In genomic region chr5:137285045-137285444, GRCm38 (mm10) we compare ENCODE assay signal across 10 mouse cellular contexts. TPM values are rescaled to one million over a fixed set of nuclear protein-coding genes. Genes with fewer than 3 reads are reported as not detected.
DNase-seq lines count a peak whose midpoint lies in the region; ATAC-seq and TF ChIP-seq lines count a peak whose summit lies in the region.
"Had no signal": no experiment of that assay in that cellular context is flagged by ENCODE, and none has a peak within 500 bp of the region (broad histone marks: within the 10 kb centered on the region; RNA-seq: fewer than 3 reads in every experiment).

No protein-coding gene starts in this region.

- ATAC-seq in stomach, postnatal 0 days (ENCODE audit: low FRiP score, low TSS enrichment) = no peak
- no peak for ATAC-seq in forebrain, embryonic 14.5 days

- peak; percentile 52 for TF ChIP-seq CTCF in cortical plate, adult 2 months (IDR thresholded peaks at IDR 0.05; ENCODE audit: extremely low read depth, insufficient read depth, low read length)
- TF ChIP-seq CTCF in stomach, postnatal 0 days (IDR thresholded peaks at IDR 0.05; ENCODE audit: low read depth) = peak; percentile 79

- H3K4me3 ChIP-seq in cortical plate, adult 2 months (ENCODE audit: insufficient read depth, low read length) = no peak overlapping the region
- no peak overlapping the region for H3K4me3 ChIP-seq in stomach, postnatal 0 days (ENCODE audit: low read depth, low read length)
- H3K4me3 ChIP-seq in forebrain, embryonic 14.5 days (ENCODE audit: low read depth, low read length) = no peak overlapping the region
- H3K4me3 ChIP-seq: hindbrain, embryonic 15.5 days; myocyte had no signal

- H3K9me3 ChIP-seq in stomach, postnatal 0 days (ENCODE audit: control insufficient read depth, low read length) = no peaks in the 10 kb centered on the region
- H3K9me3 ChIP-seq in forebrain, embryonic 14.5 days (replicated peaks; ENCODE audit: control insufficient read depth, low read length) = no peaks in the 10 kb centered on the region
- H3K9me3 ChIP-seq: hindbrain, embryonic 15.5 days had no signal

- no peak for TF ChIP-seq POLR2A in cortical plate, adult 2 months (IDR thresholded peaks at IDR 0.05; ENCODE audit: extremely low read depth, insufficient read depth, low read length)

- H3K4me1 ChIP-seq in cortical plate, adult 2 months (ENCODE audit: control insufficient read depth, insufficient read depth, low read length) = no peaks in the 10 kb centered on the region
- H3K4me1 ChIP-seq in stomach, postnatal 0 days (replicated peaks; ENCODE audit: control insufficient read depth, insufficient read depth) = peaks cover 10% of the 10 kb centered on the region
- H3K4me1 ChIP-seq in forebrain, embryonic 14.5 days (ENCODE audit: control insufficient read depth, insufficient read depth, low read length) = peaks cover 10% of the 10 kb centered on the region; the same call in 1 of the 2 replicates

- H3K9ac ChIP-seq in stomach, postnatal 0 days (ENCODE audit: low read length) = no peak overlapping the region
- no peak overlapping the region for H3K9ac ChIP-seq in forebrain, embryonic 14.5 days (ENCODE audit: low read length)
- H3K9ac ChIP-seq: hindbrain, embryonic 15.5 days had no signal

- no peak overlapping the region for H3K27ac ChIP-seq in cortical plate, adult 2 months (ENCODE audit: insufficient read depth, low read length)
- no peak overlapping the region for H3K27ac ChIP-seq in stomach, postnatal 0 days (replicated peaks)
- H3K27ac ChIP-seq in forebrain, embryonic 14.5 days (ENCODE audit: low read depth, low read length) = no peak overlapping the region
- H3K27ac ChIP-seq: hindbrain, embryonic 15.5 days had no signal

- TF ChIP-seq EP300 in stomach, postnatal 0 days (optimal IDR thresholded peaks at IDR 0.05) = no peak

- no peaks in the 10 kb centered on the region; the same call in 1 of the 2 replicates for H3K27me3 ChIP-seq in stomach, postnatal 0 days (ENCODE audit: control insufficient read depth, insufficient read depth, low read length)
- H3K27me3 ChIP-seq in forebrain, embryonic 14.5 days (replicated peaks; ENCODE audit: control insufficient read depth, insufficient read depth, low read length) = peaks cover 25% of the 10 kb centered on the region; the same call in 1 of the 2 replicates

- H3K4me2 ChIP-seq in stomach, postnatal 0 days (replicated peaks; ENCODE audit: low read depth) = no peak overlapping the region
- no peak overlapping the region for H3K4me2 ChIP-seq in forebrain, embryonic 14.5 days (ENCODE audit: low read length)

- DNase-seq in kidney, adult 18-20 months = peak; percentile 45
- no peak for DNase-seq in kidney, adult 11 months
- DNase-seq in 416B (ENCODE audit: low read depth) (peak; percentile 79), MN1 (ENCODE audit: low spot score) (peak; percentile 66)
- DNase-seq in stomach, postnatal 0 days (ENCODE audit: low spot score) = peak; percentile 69
- no peak for DNase-seq in forebrain, embryonic 14.5 days (ENCODE audit: low spot score)
- DNase-seq in left cerebral cortex, adult 9 months (ENCODE audit: low spot score in 2 of 2) = no peak

- no peaks in the 10 kb centered on the region for H3K36me3 ChIP-seq in stomach, postnatal 0 days (ENCODE audit: control insufficient read depth, insufficient read depth, low read length)
- H3K36me3 ChIP-seq in forebrain, embryonic 14.5 days (ENCODE audit: control insufficient read depth, insufficient read depth, low read length) = no peaks in the 10 kb centered on the region
- H3K36me3 ChIP-seq: hindbrain, embryonic 15.5 days had no signal

- WGBS in stomach, postnatal 0 days = 61% methylated on average over 5 of the region's 5 CpGs
- WGBS in forebrain, embryonic 14.5 days = 67% methylated on average over 5 of the region's 5 CpGs

RNA-seq across cellular contexts. Expression of gene Ache, which starts 2.3 kb away (rescaled TPM):
- polyA plus RNA-seq in cortical plate, adult 2 months (2012; rRNA removed) = 57.9 and 62.3 TPM in 2 replicates
- 10.0 and 12.2 TPM in 2 replicates for polyA plus RNA-seq in stomach, postnatal 0 days (2015; fragmentation: Nextera tagmentation; extraction: Ambion mirVana)
- 6.9 and 10.9 TPM in 2 replicates for polyA plus RNA-seq in forebrain, embryonic 14.5 days (2014; fragmentation: Nextera tagmentation; extraction: Ambion mirVana)

RNA-seq across cellular contexts. Expression of gene Ufsp1, which starts 9.4 kb away (rescaled TPM):
- polyA plus RNA-seq in cortical plate, adult 2 months (2012; rRNA removed) = 13.3 and 14.1 TPM in 2 replicates
- polyA plus RNA-seq in stomach, postnatal 0 days (2015; fragmentation: Nextera tagmentation; extraction: Ambion mirVana) = 11.0 and 11.4 TPM in 2 replicates
- 9.8 and 10.3 TPM in 2 replicates for polyA plus RNA-seq in forebrain, embryonic 14.5 days (2014; fragmentation: Nextera tagmentation; extraction: Ambion mirVana)

RNA-seq across cellular contexts. Expression of gene Srrt, which starts 22.4 kb away (rescaled TPM):
- 226 and 239 TPM in 2 replicates for polyA plus RNA-seq in cortical plate, adult 2 months (2012; rRNA removed)
- 29.3 and 31.6 TPM in 2 replicates for polyA plus RNA-seq in stomach, postnatal 0 days (2015; fragmentation: Nextera tagmentation; extraction: Ambion mirVana)
- 78.9 and 95.2 TPM in 2 replicates for polyA plus RNA-seq in forebrain, embryonic 14.5 days (2014; fragmentation: Nextera tagmentation; extraction: Ambion mirVana)

RNA-seq across cellular contexts. Expression of gene Trip6, which starts 29.2 kb away (rescaled TPM):
- 8.4 and 8.8 TPM in 2 replicates for polyA plus RNA-seq in cortical plate, adult 2 months (2012; rRNA removed)
- 46.4 and 47.9 TPM in 2 replicates for polyA plus RNA-seq in stomach, postnatal 0 days (2015; fragmentation: Nextera tagmentation; extraction: Ambion mirVana)
- polyA plus RNA-seq in forebrain, embryonic 14.5 days (2014; fragmentation: Nextera tagmentation; extraction: Ambion mirVana) = 18.2 and 18.4 TPM in 2 replicates

RNA-seq across cellular contexts. Expression of gene Slc12a9, which starts 48.4 kb away (rescaled TPM):
- 34.0 and 35.2 TPM in 2 replicates for polyA plus RNA-seq in cortical plate, adult 2 months (2012; rRNA removed)
- 6.5 and 7.2 TPM in 2 replicates for polyA plus RNA-seq in stomach, postnatal 0 days (2015; fragmentation: Nextera tagmentation; extraction: Ambion mirVana)
- 6.2 and 9.9 TPM in 2 replicates for polyA plus RNA-seq in forebrain, embryonic 14.5 days (2014; fragmentation: Nextera tagmentation; extraction: Ambion mirVana)

Comparison
In these comparisons a context has a peak if more than half of its experiments do, and no peak if none do; other contexts are left out.
1. DNase-seq: peak in kidney, adult 18-20 months (single experiment), 416B (single experiment), MN1 (single experiment) and stomach, postnatal 0 days (single experiment); none in kidney, adult 11 months (single experiment), forebrain, embryonic 14.5 days (single experiment) and left cerebral cortex, adult 9 months (0 of 2).